Mouse (Mus musculus): Measurements from ENCODE around the gene Ppp1r14d.

Gene Ppp1r14d

GRCm38 (mm10) chr2:119237210-119237870 lies 7.6 kb upstream of the Ppp1r14d start, which contains the start of gene Spint1:
Gene Spint1 (plus strand): TSS chr2:119237362.
- peak in 1 of 2 experiments; percentile 18 for DNase-seq (ENCODE audit: low spot score in 2 of 2)

GRCm38 (mm10) chr2:119236682-119237209 lies 7.0 kb upstream of the Ppp1r14d start:
- no peak for DNase-seq (ENCODE audit: low spot score in 2 of 2)

- no peak for DNase-seq (ENCODE audit: low spot score in 2 of 2)
Measured at GRCm38 (mm10) chr2:119209176-119209507, 20.6 kb downstream of the Ppp1r14d start.

- peak; percentile 88 to 96 for DNase-seq (ENCODE audit: low spot score in 2 of 2)
Measured at GRCm38 (mm10) chr2:119208344-119209175, 21.1 kb downstream of the Ppp1r14d start, which contains the start of the genes Zfyve19 and Dnajc17. Gene Zfyve19 (plus strand): TSS chr2:119208617. Gene Dnajc17 (minus strand): TSS chr2:119208795.

- peak in 1 of 2 experiments; percentile 18 for DNase-seq (ENCODE audit: low spot score in 2 of 2)
Measured at GRCm38 (mm10) chr2:119207961-119208343, 21.8 kb downstream of the Ppp1r14d start.

GRCm38 (mm10) chr2:119203871-119204460 lies 25.7 kb downstream of the Ppp1r14d start:
- no peak for DNase-seq (ENCODE audit: low spot score in 2 of 2)

GRCm38 (mm10) chr2:119202914-119203453 lies 26.7 kb downstream of the Ppp1r14d start:
- DNase-seq (ENCODE audit: low spot score in 2 of 2): no peak

- no peak for DNase-seq (ENCODE audit: low spot score in 2 of 2)
Measured at GRCm38 (mm10) chr2:119198934-119199333, 30.8 kb downstream of the Ppp1r14d start.

GRCm38 (mm10) chr2:119198049-119198448 lies 31.7 kb downstream of the Ppp1r14d start:
- no peak for DNase-seq (ENCODE audit: low spot score in 2 of 2)

GRCm38 (mm10) chr2:119197493-119197892 lies 32.2 kb downstream of the Ppp1r14d start:
- DNase-seq (ENCODE audit: low spot score in 2 of 2): no peak

- DNase-seq (ENCODE audit: low spot score in 2 of 2): no peak
Measured at GRCm38 (mm10) chr2:119196316-119197108, 33.2 kb downstream of the Ppp1r14d start.

- DNase-seq (ENCODE audit: low spot score in 2 of 2): no peak
Measured at GRCm38 (mm10) chr2:119194140-119194539, 35.6 kb downstream of the Ppp1r14d start.

GRCm38 (mm10) chr2:119190969-119191368 lies 38.7 kb downstream of the Ppp1r14d start:
- DNase-seq (ENCODE audit: low spot score in 2 of 2): no peak

GRCm38 (mm10) chr2:119189029-119189710 lies 40.5 kb downstream of the Ppp1r14d start:
- peak; percentile 91 to 92 for DNase-seq (ENCODE audit: low spot score in 2 of 2)

- no peak for DNase-seq (ENCODE audit: low spot score in 2 of 2)
Measured at GRCm38 (mm10) chr2:119182914-119183313, 46.8 kb downstream of the Ppp1r14d start.

- DNase-seq (ENCODE audit: low spot score in 2 of 2): no peak
Measured at GRCm38 (mm10) chr2:119177384-119177939, 52.2 kb downstream of the Ppp1r14d start.

- DNase-seq (ENCODE audit: low spot score in 2 of 2): no peak
Measured at GRCm38 (mm10) chr2:119176761-119177160, 52.9 kb downstream of the Ppp1r14d start.

GRCm38 (mm10) chr2:119175614-119176013 lies 54.1 kb downstream of the Ppp1r14d start:
- no peak for DNase-seq (ENCODE audit: low spot score in 2 of 2)

GRCm38 (mm10) chr2:119174866-119175265 lies 54.8 kb downstream of the Ppp1r14d start:
- DNase-seq (ENCODE audit: low spot score in 2 of 2): no peak

GRCm38 (mm10) chr2:119173991-119174651 lies 55.6 kb downstream of the Ppp1r14d start, which contains the start of gene Gm14137:
Gene Gm14137 (plus strand): TSS chr2:119174509.
- peak in 1 of 2 experiments; percentile 38 for DNase-seq (ENCODE audit: low spot score in 2 of 2)

Data from spleen, postnatal 10 days (tissue).